Mouse (Mus musculus) megakaryocyte, embryonic 14.5 days (primary cell): ENCODE results near the gene Gm6899.

Source experiments
- FLI1 ChIP-seq: IDR thresholded peaks from 2 replicates; pipeline ENCODE4 v1.6.1; 2012; ENCODE audit warnings: low read length, inconsistent platforms, mixed read lengths
- GATA1 ChIP-seq: IDR thresholded peaks from 3 replicates; pipeline ENCODE4 v1.6.1; 2012; ENCODE audit warnings: mixed read lengths, low read length, inconsistent platforms, borderline replicate concordance

- TF ChIP-seq GATA1, result no peak
- TF ChIP-seq FLI1, result no peak
Observed at GRCm38 (mm10) chr11:26640314-26640785, 47.3 kb downstream of the Gm6899 start.
